Mouse (Mus musculus) brain, embryonic 14.5 days (tissue): ENCODE measurements around the gene Serpinb6a. TPM values are rescaled to one million over a fixed set of nuclear protein-coding genes. Genes with fewer than 3 reads are reported as not detected.

Experiments used
- DNase-seq: peaks from one replicate; pipeline ENCODE4 v3.0.0-alpha.2; 2011; ENCODE audit warnings: low read depth
- CTCF ChIP-seq: fragments of 200-500 bp; IDR thresholded peaks from 2 replicates; pipeline ENCODE4 v1.5.1; 2012; ENCODE audit warnings: inconsistent platforms, mild to moderate bottlenecking, moderate library complexity, borderline replicate concordance; ENCODE audit not compliant: insufficient read depth, insufficient read length; ENCODE audit errors: extremely low read depth
- POLR2A ChIP-seq: fragments of 200-500 bp; IDR thresholded peaks from 2 replicates; pipeline ENCODE4 v1.6.1; 2012; ENCODE audit warnings: mild to moderate bottlenecking, inconsistent platforms, borderline replicate concordance; ENCODE audit not compliant: poor library complexity, insufficient read depth, insufficient read length, severe bottlenecking; ENCODE audit errors: extremely low read depth
- polyA plus RNA-seq: library from polyadenylated mRNA; depleted of rRNA; stranded (reverse); fragments of >200 nt; gene quantifications from 2 replicates; pipeline ENCODE4 v1.2.3, GENCODE M21; 2012; rRNA removed

Serpinb6a gene
- polyA plus RNA-seq, result 25.5 and 28.8 TPM in 2 replicates

DNA sequence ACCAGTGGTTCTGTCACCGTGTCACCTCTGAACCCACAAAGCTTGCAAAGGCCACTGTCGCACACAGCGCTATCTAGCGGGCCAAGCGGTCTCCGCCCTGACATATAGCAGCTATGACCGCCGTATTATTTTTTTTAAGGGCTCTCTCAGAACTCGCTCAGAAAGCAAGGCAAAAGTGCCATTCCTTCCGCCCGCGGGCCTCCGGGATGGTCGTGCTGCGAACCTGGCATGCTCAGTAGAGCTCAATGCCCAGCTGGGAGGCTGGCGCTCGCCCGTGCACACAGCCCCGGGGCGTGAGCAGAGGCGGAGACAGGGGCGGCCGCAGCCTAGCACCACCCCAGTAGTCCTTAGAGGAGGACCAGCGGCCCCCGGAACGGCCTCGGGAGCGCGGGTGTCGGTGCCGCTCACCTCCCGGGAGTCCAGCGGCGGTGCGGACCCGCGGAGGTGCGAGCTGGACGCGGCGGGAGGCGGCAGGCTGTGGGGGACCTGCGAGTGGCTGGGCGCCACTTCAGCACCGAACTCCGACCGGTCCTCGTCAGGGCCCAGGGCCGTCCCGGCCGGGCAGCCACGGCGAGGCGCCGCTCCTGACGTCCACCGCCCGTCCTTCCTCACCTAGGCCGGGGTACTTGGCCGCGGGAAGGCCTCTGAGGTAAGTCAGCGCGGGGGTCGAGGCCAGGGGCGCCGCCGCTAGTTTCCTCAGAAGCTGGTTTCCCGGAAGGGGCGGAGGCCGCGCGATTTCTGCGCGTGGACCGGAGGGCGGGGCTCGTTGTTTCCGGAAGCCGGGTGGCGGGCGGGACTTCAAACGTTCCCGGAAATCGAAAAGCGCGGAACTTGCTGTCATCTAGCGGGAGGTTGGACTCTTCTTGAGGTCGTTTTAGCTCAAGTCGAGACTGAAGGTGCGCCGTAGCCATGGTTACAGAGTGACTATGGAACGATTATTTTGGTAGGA lies at the start of gene Serpinb6a, which contains the start of gene Ripk1:
Gene Serpinb6a, minus strand, starts transcription at position 737 of the 949 bp plus-strand sequence.
Gene Ripk1, plus strand, starts transcription at position 306 of the 949 bp plus-strand sequence.
- TF ChIP-seq CTCF (peak; percentile 56), POLR2A (0 out of 2 replicates have a peak, but pooled peaks have one; percentile 5)
- peak; percentile 96 for DNase-seq

DNA sequence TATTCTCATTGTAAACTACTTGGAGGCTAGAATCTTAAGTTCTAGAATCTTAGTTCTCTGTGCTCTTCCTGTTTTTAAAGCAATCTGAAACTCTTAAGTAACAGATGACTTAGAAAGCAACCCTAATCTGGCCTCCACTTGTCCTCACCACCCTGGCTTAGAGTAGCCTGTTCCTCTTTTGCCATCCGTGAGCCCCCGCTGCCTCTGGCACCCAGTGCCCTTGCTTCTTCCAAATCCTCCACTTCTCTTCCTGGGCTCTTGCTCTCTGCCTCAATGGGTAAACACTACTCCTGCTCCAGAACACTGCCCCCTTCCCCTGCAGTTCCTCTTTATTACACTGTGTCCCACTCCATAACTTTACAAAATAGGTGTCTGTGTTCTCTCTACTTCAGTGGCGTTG lies 49.1 kb upstream of the Serpinb6a start:
- TF ChIP-seq POLR2A (no peak), CTCF (no peak)
- no peak for DNase-seq

DNA sequence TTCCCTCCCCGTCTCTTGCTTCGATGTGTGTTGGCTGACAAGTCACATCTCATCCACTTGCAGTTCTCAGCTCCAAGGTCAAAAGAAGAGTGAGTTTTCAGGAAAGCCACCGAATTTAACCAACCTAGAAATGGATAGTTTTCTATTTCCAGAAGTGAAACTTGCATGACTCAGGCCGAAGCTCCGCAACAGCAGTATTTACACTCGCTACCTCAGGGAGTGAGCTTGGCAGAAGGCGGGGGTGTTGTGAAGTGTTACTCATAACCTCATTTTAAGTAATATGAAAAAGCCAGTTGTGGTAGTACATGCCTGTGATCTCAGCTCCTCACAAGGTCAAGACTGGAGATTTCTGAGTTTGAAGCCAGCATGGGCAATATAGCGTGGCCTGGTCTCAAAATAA lies 47.9 kb upstream of the Serpinb6a start:
- TF ChIP-seq POLR2A, result no peak
- no peak for TF ChIP-seq CTCF
- no peak for DNase-seq

GRCm38 (mm10) chr13:34047526-34047925 lies 44.9 kb upstream of the Serpinb6a start:
- TF ChIP-seq POLR2A, result no peak
- TF ChIP-seq CTCF, result no peak

DNA sequence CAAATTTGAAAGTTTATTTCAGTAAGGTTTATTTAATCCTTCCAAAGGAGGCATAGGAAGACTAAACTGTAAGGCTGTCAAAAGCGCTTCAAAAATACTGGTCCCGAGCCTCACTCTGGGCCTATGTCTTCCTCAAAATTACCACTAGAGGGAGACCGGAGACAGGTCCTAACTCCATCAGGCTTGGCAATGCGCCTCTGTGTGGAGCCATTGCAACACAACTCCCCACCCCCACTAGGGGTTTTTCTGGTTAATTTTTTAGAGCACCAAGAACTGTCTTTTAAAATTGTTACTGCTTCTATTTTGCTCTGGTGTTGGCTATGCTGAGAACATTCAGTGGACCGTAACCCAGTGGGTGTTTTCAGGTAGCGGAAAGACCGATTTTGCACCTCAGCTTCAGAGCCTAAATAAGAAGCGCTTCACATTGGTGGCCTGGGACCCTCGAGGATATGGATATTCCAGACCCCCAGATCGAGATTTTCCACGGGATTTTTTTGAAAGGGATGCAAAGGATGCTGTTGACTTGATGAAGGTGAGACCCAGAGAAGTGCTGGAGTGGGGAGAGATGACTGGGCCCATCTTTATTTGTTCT lies 43.9 kb upstream of the Serpinb6a start:
- TF ChIP-seq CTCF, result peak; percentile 89
- TF ChIP-seq POLR2A, result no peak
- peak; percentile 94 for DNase-seq

More at GRCm38 (mm10) chr13:34047526-34047925, 44.9 kb upstream of the Serpinb6a start:
- DNase-seq, result no peak

DNA sequence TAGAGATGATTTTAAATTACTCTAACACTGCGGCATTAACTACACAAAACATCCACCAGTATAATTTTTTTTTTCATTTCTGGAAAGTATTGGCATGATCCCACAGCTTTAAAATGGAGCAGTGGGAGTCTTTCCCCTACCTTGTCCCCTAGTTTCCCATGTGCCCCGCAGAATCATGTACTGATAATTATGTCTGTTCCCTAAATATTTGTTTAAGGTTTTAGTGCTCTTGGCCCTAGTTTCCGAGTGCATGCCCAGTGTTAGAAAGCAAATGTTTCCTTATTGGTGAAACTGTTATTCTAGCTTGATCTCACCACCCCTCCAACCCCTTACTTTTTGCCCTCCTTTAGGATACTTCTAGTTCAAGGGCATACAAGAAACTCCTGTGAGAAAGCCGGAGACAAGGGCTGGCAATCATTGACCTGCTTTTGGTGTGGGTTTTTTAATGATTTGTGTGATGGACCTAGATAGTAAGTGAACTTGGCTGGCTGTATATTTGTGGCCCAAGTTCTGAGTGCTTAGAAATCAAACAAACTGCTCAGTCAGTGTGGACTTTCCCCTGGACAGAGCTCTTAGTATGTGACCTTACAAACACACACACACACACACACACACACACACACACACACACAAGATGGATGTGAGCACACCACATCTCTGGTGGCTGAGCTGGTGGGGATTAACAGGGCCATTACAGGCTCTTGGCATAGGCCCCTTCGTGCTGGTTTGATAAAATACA lies 43.1 kb upstream of the Serpinb6a start:
- no peak for DNase-seq
- no peak for TF ChIP-seq CTCF
- no peak for TF ChIP-seq POLR2A

DNA sequence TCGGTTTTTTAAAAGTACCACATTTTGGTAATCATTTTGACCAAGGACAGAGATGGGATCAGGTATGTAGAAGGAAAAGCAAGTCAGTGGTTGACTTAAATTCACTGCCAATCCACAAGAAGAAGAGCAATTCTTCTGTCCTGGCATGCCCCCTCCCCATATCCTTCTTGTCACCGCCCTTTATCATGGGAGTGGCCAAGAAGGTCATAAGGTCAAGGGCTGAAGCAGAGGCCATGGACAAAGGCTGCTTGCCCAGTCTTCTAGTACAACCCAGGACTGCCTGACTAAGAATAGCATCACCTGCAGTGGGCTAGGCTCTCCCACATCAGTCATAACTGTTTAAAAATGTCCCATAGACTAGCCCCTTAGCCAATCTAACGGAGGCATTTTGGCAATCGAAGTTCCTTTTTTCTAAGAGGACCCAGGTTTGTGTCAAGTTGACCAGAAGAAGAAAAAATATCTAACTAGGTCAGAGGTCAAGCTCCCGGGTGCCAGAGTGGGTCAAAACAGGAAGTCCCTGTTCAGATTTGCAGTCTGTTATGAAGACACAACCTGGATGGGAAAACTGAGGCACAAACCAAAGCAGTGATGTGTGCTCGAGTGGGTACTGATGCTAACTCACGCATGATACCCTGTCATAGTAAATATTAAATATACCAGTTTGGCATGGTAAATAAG lies 41.3 kb upstream of the Serpinb6a start:
- no peak for DNase-seq
- TF ChIP-seq CTCF, result no peak
- no peak for TF ChIP-seq POLR2A

- DNase-seq, result no peak
- TF ChIP-seq POLR2A (no peak), CTCF (no peak)
Observed at GRCm38 (mm10) chr13:34040091-34040490, 37.5 kb upstream of the Serpinb6a start.

- DNase-seq, result no peak
- TF ChIP-seq POLR2A, result no peak
- no peak for TF ChIP-seq CTCF
Observed at GRCm38 (mm10) chr13:34038901-34039341, 36.3 kb upstream of the Serpinb6a start.

- no peak for DNase-seq
- TF ChIP-seq POLR2A (no peak), CTCF (no peak)
Observed at GRCm38 (mm10) chr13:34038056-34038432, 35.5 kb upstream of the Serpinb6a start.

GRCm38 (mm10) chr13:34037172-34038055 lies 34.8 kb upstream of the Serpinb6a start, which contains the start of gene Bphl:
Gene Bphl, plus strand, starts transcription at chr13:34037597.
- TF ChIP-seq CTCF (no peak), POLR2A (peak; percentile 88; the same call in 1 of the 2 replicates)
- peak; percentile 98 for DNase-seq
